Mouse (Mus musculus) gastrocnemius, postnatal 14 days (tissue): ENCODE results near the gene Tenm4. TPM values are rescaled to one million over a fixed set of nuclear protein-coding genes. Genes with fewer than 3 reads are reported as not detected.

Source experiments
- DNase-seq: peaks from one replicate; pipeline ENCODE4 v3.0.0; 2021; ENCODE audit warnings: mixed read lengths
- intact Hi-C: fragments of 180-260 bp; cut with DNase I; formaldehyde crosslinking; loops from one replicate; pipeline ENCODE4 v1.15.1; 2025; ENCODE audit warnings: low total_unique reads
- total RNA-seq, 2 experiments: library from RNA; stranded (reverse); gene quantifications; 2 replicates each; pipeline ENCODE4 v1.2.3; 2021

Tenm4 gene
- total RNA-seq, 2 experiments from 2014 or later: 3.9 to 6.5 TPM

GRCm38 (mm10) chr7:96769784-96770183, 598.7 kb downstream of the Tenm4 start:
- no peak for DNase-seq
- intact Hi-C loops: no loop called here

- no peak for DNase-seq
- intact Hi-C loops: no loop called here
These were observed 601.9 kb downstream of the Tenm4 start for GRCm38 (mm10) chr7:96772966-96773365.

GRCm38 (mm10) chr7:96773585-96774225, 602.7 kb downstream of the Tenm4 start:
- DNase-seq: no peak
- intact Hi-C loops: no loop called here

- intact Hi-C loops: loop anchor here (5.0 kb wide), 1 partner anchor 137 kb away; no protein-coding TSS in a partner anchor
These were observed 604.0 kb downstream of the Tenm4 start for GRCm38 (mm10) chr7:96775080-96775486.

GRCm38 (mm10) chr7:96777938-96778600, 607.0 kb downstream of the Tenm4 start:
- DNase-seq: no peak
- intact Hi-C loops: loop anchor here (5.0 kb wide), 1 partner anchor 134 kb away; no protein-coding TSS in a partner anchor

More at GRCm38 (mm10) chr7:96775080-96775486, 604.0 kb downstream of the Tenm4 start:
- DNase-seq: no peak

GRCm38 (mm10) chr7:96778601-96778969, 607.5 kb downstream of the Tenm4 start:
- peak; percentile 15 for DNase-seq
- intact Hi-C loops: loop anchor here (5.0 kb wide), 1 partner anchor 134 kb away; no protein-coding TSS in a partner anchor

- intact Hi-C loops: no loop called here
These were observed 609.5 kb downstream of the Tenm4 start for GRCm38 (mm10) chr7:96780556-96780955.

GRCm38 (mm10) chr7:96781068-96781467, 610.0 kb downstream of the Tenm4 start:
- intact Hi-C loops: no loop called here

More at GRCm38 (mm10) chr7:96780556-96780955, 609.5 kb downstream of the Tenm4 start:
- DNase-seq: no peak

GRCm38 (mm10) chr7:96782686-96783085, 611.6 kb downstream of the Tenm4 start:
- DNase-seq: no peak
- intact Hi-C loops: no loop called here

More at GRCm38 (mm10) chr7:96781068-96781467, 610.0 kb downstream of the Tenm4 start:
- no peak for DNase-seq

GRCm38 (mm10) chr7:96785808-96786207, 614.8 kb downstream of the Tenm4 start:
- DNase-seq: no peak
- intact Hi-C loops: no loop called here

- intact Hi-C loops: no loop called here
These were observed 615.4 kb downstream of the Tenm4 start for GRCm38 (mm10) chr7:96786262-96787044.

GRCm38 (mm10) chr7:96788135-96788534, 617.1 kb downstream of the Tenm4 start:
- DNase-seq: no peak
- intact Hi-C loops: no loop called here

More at GRCm38 (mm10) chr7:96786262-96787044, 615.4 kb downstream of the Tenm4 start:
- no peak for DNase-seq

- intact Hi-C loops: no loop called here
- DNase-seq: no peak
These were observed 619.3 kb downstream of the Tenm4 start for GRCm38 (mm10) chr7:96790326-96790725.

GRCm38 (mm10) chr7:96792456-96793229, 621.6 kb downstream of the Tenm4 start:
- intact Hi-C loops: no loop called here
- no peak for DNase-seq

GRCm38 (mm10) chr7:96796033-96796741, 625.1 kb downstream of the Tenm4 start:
- intact Hi-C loops: no loop called here
- peak; percentile 77 for DNase-seq

GRCm38 (mm10) chr7:96796788-96797485, 625.9 kb downstream of the Tenm4 start:
- DNase-seq: peak; percentile 26
- intact Hi-C loops: no loop called here

GRCm38 (mm10) chr7:96797716-96798332, 626.8 kb downstream of the Tenm4 start:
- intact Hi-C loops: no loop called here
- no peak for DNase-seq

GRCm38 (mm10) chr7:96799816-96800215, 628.8 kb downstream of the Tenm4 start:
- DNase-seq: no peak

More at GRCm38 (mm10) chr7:96799816-96800215, 628.8 kb downstream of the Tenm4 start:
- intact Hi-C loops: no loop called here
